Mouse (Mus musculus) left cerebral cortex, adult 11 months (tissue): ENCODE data around the gene Cstf2t.

Experiments used
- DNase-seq: peaks from one replicate; pipeline ENCODE4 v3.0.0; 2022; ENCODE audit warnings: low spot score

Gene Cstf2t

GRCm38 (mm10) chr19:31082662-31083429, at the start of gene Cstf2t:
TSS of gene Cstf2t (plus strand) at chr19:31082837.
- DNase-seq = peak; percentile 100

- DNase-seq = no peak
Observed at GRCm38 (mm10) chr19:31038951-31039350, 43.7 kb upstream of the Cstf2t start.

GRCm38 (mm10) chr19:31040948-31041847, 41.4 kb upstream of the Cstf2t start:
- DNase-seq = no peak

- no peak for DNase-seq
Observed at GRCm38 (mm10) chr19:31046601-31047000, 36.0 kb upstream of the Cstf2t start.

- no peak for DNase-seq
Observed at GRCm38 (mm10) chr19:31064740-31065139, 17.9 kb upstream of the Cstf2t start.

GRCm38 (mm10) chr19:31065206-31065781, 17.3 kb upstream of the Cstf2t start:
- DNase-seq = no peak

- no peak for DNase-seq
Observed at GRCm38 (mm10) chr19:31073959-31074716, 8.5 kb upstream of the Cstf2t start.

GRCm38 (mm10) chr19:31074717-31075063, 7.9 kb upstream of the Cstf2t start:
- no peak for DNase-seq

GRCm38 (mm10) chr19:31076106-31076505, 6.5 kb upstream of the Cstf2t start:
- no peak for DNase-seq

- no peak for DNase-seq
Observed at GRCm38 (mm10) chr19:31078241-31078640, 4.4 kb upstream of the Cstf2t start.

GRCm38 (mm10) chr19:31082226-31082625, 411 bp upstream of the Cstf2t start:
- DNase-seq = no peak

GRCm38 (mm10) chr19:31083761-31084160, 1.1 kb downstream of the Cstf2t start:
- DNase-seq = no peak

GRCm38 (mm10) chr19:31097857-31098256, 15.2 kb downstream of the Cstf2t start:
- DNase-seq = no peak

- no peak for DNase-seq
Observed at GRCm38 (mm10) chr19:31099369-31099768, 16.7 kb downstream of the Cstf2t start.

GRCm38 (mm10) chr19:31104764-31105163, 22.1 kb downstream of the Cstf2t start:
- DNase-seq = no peak

GRCm38 (mm10) chr19:31106036-31106435, 23.4 kb downstream of the Cstf2t start:
- DNase-seq = no peak

- no peak for DNase-seq
Observed at GRCm38 (mm10) chr19:31106835-31107554, 24.4 kb downstream of the Cstf2t start.

- DNase-seq = peak; percentile 11
Observed at GRCm38 (mm10) chr19:31114690-31115089, 32.1 kb downstream of the Cstf2t start.

- DNase-seq = no peak
Observed at GRCm38 (mm10) chr19:31124628-31125027, 42.0 kb downstream of the Cstf2t start.

GRCm38 (mm10) chr19:31132614-31133013, 50.0 kb downstream of the Cstf2t start:
- DNase-seq = no peak

- DNase-seq = no peak
Observed at GRCm38 (mm10) chr19:31136316-31136715, 53.7 kb downstream of the Cstf2t start.
